Mouse (Mus musculus) G1E (cell line): ENCODE measurements around the gene Man1a2.

Experiments
- CTCF ChIP-seq: IDR thresholded peaks from 2 replicates; pipeline ENCODE4 v1.5.1; 2012; ENCODE audit warnings: low read depth, low read length, inconsistent platforms, mixed read lengths
- GATA1 ChIP-seq: IDR thresholded peaks from 2 replicates; pipeline ENCODE4 v1.6.1; 2012; ENCODE audit warnings: borderline replicate concordance, low read length, inconsistent platforms, mixed read lengths
- GATA2 ChIP-seq: IDR thresholded peaks from 2 replicates; pipeline ENCODE4 v1.6.1; 2012; ENCODE audit warnings: low read depth, low read length, inconsistent platforms, borderline replicate concordance
- POLR2AphosphoS5 ChIP-seq: IDR thresholded peaks from 2 replicates; pipeline ENCODE4 v1.6.1; 2012; ENCODE audit warnings: low read depth, low read length, inconsistent platforms; ENCODE audit not compliant: insufficient replicate concordance
- TAL1 ChIP-seq: conservative IDR thresholded peaks from 2 replicates; pipeline ENCODE4 v1.6.1; 2012; ENCODE audit warnings: low read depth, low read length, inconsistent platforms, mixed read lengths

DNA sequence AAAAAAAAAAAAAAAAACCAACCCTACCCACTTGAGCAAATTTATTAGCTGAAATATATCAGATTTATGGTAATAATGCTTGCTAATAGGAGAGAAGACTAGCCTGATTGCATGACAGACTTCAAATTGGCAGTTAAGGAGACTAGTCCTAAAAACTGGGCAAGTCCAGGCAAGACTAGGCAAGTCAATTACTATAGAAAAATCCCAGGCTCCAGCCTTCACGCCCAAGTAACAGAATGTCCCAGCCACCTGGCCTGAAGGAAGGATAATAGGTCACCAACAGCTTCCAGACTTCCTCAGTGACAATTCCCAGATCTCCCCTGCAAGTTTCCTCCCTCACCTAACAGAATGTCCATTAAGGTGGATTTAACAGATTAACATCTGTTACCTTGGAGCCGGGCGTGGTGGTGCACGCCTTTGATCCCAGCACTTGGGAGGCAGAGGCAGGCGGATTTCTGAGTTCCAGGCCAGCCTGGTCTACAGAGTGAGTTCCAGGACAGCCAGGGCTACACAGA, 35.5 kb upstream of the Man1a2 start:
- TF ChIP-seq CTCF (no peak), POLR2AphosphoS5 (no peak), GATA1 (no peak), TAL1 (no peak), GATA2 (no peak)
